Mouse (Mus musculus) brain, embryonic 18.5 days (tissue): Measurements from ENCODE around the gene Tgoln1.

Experiments
- DNase-seq: peaks from one replicate; pipeline ENCODE4 v3.0.0-alpha.2; 2012; ENCODE audit warnings: low read depth, low spot score

Gene Tgoln1

DNA sequence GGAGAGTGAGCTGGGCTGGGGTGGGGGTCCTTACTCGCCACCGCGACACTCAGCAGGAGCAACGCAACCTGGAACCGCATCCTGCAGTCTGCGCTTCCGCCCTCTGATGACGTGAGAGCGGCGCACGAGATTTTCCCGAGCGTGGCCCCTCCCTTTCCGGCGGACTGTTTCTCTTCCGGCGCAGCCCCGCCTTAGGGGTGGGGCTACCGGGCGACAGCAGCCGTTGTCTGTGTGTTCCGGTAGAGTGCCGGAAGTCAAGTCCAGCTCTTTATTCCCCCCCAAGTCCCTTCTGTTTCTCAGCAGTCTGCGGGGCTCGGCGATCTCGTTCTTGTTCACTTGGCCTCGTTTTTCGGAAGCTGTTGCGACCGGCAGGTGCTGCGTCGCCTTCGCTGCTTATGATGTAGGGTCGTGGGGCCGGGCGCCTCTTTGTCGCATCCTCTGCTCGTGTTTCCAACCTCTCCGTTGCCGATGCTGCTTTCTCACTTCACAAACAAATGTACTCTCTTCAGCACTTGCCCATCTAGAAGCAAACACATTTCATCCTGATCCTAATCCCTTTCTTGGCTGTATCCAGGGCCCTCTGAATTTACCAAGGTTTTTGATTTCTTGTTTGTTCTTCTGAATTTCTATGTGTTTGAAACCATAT is at the start of gene Tgoln1:
Tgoln1 (minus strand) TSS at position 358 of the 646 bp plus-strand sequence.
- DNase-seq = peak; percentile 87

DNA sequence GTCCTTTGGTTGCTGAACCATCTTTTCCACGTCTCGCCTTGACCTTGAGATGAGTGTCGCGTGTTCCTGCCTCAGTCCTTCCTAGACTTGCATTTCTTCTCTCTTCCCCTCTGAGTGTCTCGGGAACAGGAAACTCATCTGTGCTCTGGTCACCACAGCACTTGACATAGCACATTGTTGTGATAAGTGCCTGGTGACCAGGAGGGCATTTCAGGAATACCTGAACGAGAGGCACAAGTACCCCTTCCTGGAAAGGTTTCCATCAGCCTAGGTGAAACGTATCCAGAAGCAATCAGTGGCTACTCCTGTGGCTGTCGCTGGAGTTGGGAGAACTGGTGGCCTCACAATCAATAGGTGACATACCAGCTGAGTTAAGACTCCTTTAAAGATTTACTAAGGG is 47.5 kb upstream of the Tgoln1 start:
- no peak for DNase-seq

DNA sequence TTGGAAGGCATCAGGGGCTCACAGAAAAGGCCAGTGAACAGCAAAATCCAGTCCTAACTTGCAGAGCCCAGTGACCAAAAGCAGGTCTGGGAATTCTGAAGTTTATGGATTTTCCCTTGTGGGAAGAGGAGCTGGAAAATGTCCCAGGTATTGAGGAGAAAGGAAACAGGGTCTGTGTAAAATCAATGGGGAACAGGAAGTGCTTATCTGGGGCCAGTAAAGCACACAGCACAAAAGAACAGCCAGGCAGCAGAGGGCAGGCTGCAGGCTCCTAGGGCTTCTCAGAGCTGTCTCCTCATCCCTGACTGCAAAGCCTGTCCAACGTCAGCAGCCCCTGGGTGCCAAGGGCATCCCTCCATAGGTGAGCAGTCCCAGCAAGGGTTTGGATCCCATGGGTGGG is 46.2 kb upstream of the Tgoln1 start:
- DNase-seq = no peak

GRCm38 (mm10) chr6:72660391-72660720 is 43.6 kb upstream of the Tgoln1 start:
- no peak for DNase-seq

- no peak for DNase-seq
Measured at GRCm38 (mm10) chr6:72659717-72660390, 43.1 kb upstream of the Tgoln1 start.

GRCm38 (mm10) chr6:72658006-72658405 is 41.2 kb upstream of the Tgoln1 start:
- DNase-seq = no peak

GRCm38 (mm10) chr6:72656053-72656442 is 39.2 kb upstream of the Tgoln1 start:
- DNase-seq = no peak

DNA sequence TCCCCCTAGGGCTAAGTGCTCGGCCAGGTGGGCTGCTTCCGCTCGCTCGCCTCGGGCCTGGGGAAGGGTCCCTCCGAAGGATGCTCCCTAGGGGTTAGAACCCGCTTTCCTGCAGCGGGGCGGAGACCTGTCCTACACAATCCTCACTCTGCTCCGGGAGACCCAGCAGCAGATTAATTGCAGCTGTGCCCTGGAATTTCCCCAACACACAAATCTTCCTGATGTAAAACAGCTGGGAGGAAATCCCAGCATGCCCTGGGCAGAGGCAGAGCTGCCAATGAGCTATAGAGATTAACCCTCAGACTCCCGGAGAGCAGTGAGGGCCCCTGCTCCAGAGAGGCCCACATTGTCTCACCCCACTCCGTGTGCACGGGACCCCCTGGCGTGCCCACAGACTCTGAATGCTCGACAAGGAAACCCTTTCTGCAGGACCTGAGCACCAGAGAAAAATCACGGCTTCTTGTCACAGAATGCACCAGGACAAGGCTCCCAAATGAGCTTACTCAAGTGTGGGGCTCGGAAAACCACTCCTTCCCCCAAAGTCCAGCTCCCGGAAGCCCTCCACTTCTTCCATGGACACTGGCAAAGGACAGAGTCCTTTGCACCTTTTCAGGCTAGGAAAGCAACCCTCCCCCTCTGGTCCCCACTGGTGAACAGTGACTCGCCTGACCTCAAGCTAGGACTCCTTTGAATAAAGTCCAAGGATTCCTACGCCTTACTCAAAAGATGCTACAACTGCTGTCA is 38.7 kb upstream of the Tgoln1 start:
- no peak for DNase-seq

DNA sequence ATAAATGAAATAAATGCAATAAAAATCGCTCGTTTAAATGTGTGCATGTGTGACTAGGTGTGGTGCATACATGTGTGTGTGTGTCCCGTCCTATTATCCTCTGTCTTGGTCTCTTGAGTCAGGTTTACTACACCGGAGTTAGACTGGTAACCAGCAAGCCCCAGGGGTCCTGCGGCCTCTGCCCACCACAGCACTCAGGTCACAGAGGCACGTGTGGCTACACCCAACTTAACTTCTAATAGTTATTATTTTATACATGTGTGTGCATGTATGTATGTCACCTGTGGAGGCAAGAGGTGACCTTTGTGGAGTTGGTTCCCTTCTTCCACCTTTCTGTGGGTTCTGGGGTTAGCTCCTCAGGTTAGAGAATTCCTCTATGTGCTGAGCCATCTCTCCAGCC is 37.6 kb upstream of the Tgoln1 start:
- DNase-seq = no peak

DNA sequence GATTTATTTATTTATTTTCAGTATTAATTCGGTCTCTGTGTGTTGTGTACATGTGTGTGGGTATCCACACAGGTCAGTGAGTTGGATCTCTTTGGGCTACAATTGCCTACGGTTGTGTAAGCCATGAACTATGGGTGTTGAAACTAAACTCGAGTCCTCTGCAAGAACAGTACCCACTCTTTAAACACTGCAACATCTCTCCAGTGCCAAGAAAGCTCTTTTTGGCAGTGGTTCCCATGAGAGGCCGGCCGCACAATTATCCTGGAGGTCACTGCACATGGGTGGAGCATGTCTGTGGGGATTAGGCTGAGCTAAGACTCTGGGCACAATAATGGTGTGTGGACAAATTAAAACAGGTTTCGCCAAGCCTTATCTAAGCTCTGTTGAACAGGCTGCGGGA is 36.6 kb upstream of the Tgoln1 start:
- DNase-seq = no peak

DNA sequence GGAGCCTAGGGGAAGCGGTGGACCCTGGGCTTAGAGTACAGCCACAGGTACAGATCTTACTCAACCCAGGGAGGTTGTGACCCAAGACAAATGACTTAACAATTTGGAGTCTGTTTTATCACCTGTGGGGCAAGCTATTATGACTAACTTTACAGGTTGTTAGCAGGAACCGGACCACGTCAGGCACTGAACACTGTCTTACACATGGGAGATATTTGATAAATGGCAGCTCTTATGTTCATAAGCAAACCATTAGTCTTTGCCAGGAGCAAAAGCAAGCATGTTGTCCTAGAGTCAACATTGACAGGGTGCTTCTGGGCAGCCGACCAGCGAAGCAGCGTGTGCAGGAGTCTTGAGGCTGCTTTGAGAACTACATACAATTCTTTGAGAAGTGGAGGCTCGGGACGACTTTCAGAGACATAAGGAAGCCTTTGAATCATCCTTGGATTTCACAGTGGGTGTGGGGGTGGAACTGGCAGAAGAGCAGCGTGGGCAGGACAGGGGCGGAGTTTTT is 33.6 kb upstream of the Tgoln1 start:
- DNase-seq = no peak

- DNase-seq = no peak
Measured at GRCm38 (mm10) chr6:72648002-72648595, 31.3 kb upstream of the Tgoln1 start.

DNA sequence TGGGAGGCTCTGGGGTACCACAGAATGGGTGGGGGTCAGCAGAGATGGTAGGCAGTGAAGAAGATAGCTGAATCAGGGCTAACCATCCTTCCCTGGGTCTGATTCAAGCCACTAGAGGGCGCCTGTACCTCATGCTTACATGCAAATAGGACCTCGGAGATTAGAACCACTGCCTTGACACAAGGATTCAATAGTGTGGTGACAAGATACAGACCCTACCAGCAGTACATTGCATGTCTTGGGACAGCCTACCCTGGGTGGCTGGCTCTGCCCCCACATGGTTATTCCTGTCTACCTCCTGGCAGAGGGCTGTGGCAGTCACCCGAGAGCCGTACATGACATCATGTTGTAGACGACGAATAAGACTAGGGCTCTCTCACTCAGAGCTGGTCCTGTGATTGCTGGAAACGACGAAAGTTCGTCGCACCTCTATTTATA is 30.6 kb upstream of the Tgoln1 start:
- DNase-seq = no peak

DNA sequence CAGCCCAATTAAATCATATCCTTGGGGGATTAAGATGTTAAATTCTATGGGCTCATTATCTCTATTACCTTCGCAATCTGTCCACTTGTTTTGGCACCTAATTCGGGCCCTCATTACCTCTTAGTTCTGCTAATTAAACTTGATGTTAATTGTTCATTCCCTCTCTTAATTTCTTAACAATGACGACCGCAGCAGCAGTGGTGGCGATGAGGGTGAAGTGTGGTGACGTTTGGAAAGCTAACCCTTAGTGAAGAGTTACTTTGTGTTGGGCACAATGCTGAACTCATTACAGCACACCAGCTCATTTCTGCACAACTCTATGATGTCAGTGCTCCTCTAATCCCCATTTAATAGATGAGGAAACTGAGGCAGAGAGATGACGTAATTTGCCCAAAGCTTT is 28.6 kb upstream of the Tgoln1 start:
- no peak for DNase-seq

GRCm38 (mm10) chr6:72644576-72644975 is 27.8 kb upstream of the Tgoln1 start:
- no peak for DNase-seq

GRCm38 (mm10) chr6:72641218-72641954 is 24.6 kb upstream of the Tgoln1 start:
- DNase-seq = no peak

GRCm38 (mm10) chr6:72636940-72637339 is 20.1 kb upstream of the Tgoln1 start:
- no peak for DNase-seq

DNA sequence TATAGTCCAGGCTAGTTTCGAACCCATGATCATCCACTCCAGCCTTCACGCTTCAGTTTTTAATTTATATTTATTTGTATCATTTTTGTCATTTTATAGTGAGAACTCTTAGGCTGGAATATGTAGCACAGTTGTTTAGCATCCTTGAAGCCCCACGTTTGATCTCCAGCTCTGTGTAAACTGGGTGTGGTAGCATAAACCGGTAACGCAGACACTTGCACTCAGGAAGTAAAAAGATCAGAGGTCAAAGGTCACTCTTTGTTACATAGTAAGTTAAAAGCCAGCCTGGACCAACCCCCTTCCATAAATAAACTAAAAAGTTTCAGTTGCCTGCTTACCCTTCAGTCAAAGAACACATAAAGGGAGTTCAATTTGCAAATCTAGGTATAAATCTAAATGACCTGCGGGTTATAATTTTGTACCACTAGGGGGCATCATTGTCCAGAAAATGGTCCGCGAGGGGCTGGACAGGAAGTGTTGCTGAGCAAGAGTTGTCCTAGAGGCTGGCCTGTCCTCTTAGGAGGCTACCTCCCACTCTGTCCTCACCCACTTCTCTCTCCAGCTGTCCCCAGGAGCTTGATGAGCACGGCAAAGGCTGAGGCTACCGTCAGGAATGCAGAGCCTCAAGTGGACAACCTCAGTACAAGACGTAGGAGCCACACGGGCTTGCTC is 19.1 kb upstream of the Tgoln1 start:
- no peak for DNase-seq

GRCm38 (mm10) chr6:72634311-72634710 is 17.5 kb upstream of the Tgoln1 start:
- no peak for DNase-seq

DNA sequence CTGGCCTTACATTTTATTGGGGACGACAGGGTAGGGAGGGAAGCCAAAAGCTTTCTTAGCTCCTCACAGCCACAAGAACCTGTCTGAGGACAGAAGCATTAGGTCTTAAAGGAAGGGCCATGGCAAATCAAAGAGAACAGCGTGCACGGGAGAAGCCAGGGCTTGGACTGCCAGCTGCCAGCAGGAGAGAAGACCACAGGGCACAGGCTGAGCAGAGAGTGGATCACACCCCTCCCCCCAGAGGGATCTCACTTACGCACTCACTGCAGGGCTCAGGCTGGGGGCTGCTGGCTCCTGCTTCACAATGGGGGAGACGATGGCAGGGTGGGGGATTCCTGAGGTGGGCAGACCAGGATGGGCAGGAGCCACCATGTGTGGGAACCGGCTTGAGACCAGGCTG is 14.9 kb upstream of the Tgoln1 start:
- DNase-seq = no peak

GRCm38 (mm10) chr6:72630961-72631360 is 14.2 kb upstream of the Tgoln1 start:
- DNase-seq = no peak
